Mouse (Mus musculus) thymus, adult 2 months (tissue): ENCODE results near the gene Kif1bp. TPM values are rescaled to one million over a fixed set of nuclear protein-coding genes. Genes with fewer than 3 reads are reported as not detected.

Experiments
- DNase-seq: peaks from one replicate; pipeline ENCODE4 v3.0.0; 2021
- H3K27ac ChIP-seq: fragments of 200-500 bp; 2 replicates; pipeline ENCODE4 v1.5.1; 2012; ENCODE audit warnings: low read length, control low read depth; ENCODE audit not compliant: control insufficient read depth, insufficient read depth
- H3K27me3 ChIP-seq: fragments of 200-500 bp; 2 replicates; pipeline ENCODE4 v1.6.1; 2012; ENCODE audit warnings: mild to moderate bottlenecking, low read length, moderate library complexity, mixed read lengths; ENCODE audit not compliant: control insufficient read depth, insufficient read depth
- H3K36me3 ChIP-seq: fragments of 200-500 bp; 2 replicates; pipeline ENCODE4 v1.6.1; 2012; ENCODE audit warnings: mild to moderate bottlenecking, low read length, moderate library complexity; ENCODE audit not compliant: control insufficient read depth, insufficient read depth
- H3K4me1 ChIP-seq: fragments of 200-500 bp; replicated peaks from 2 replicates; pipeline ENCODE4 v1.6.1; 2012; ENCODE audit warnings: low read length; ENCODE audit not compliant: control insufficient read depth, insufficient read depth
- H3K4me3 ChIP-seq: fragments of 200-500 bp; 2 replicates; pipeline ENCODE4 v1.5.1; 2012; ENCODE audit warnings: mild to moderate bottlenecking, low read length, control low read depth, moderate library complexity; ENCODE audit not compliant: control insufficient read depth, insufficient read depth
- CTCF ChIP-seq: fragments of 200-500 bp; IDR thresholded peaks from 2 replicates; pipeline ENCODE4 v1.5.1; 2012; ENCODE audit warnings: mild to moderate bottlenecking, control low read depth, low read length, moderate library complexity, borderline replicate concordance; ENCODE audit not compliant: control insufficient read depth, poor library complexity, insufficient read depth; ENCODE audit errors: extremely low read depth
- POLR2A ChIP-seq: fragments of 200-500 bp; IDR thresholded peaks from 2 replicates; pipeline ENCODE4 v1.6.1; 2012; ENCODE audit warnings: mild to moderate bottlenecking, low read length, control low read depth, moderate library complexity; ENCODE audit not compliant: control insufficient read depth, poor library complexity, insufficient read depth; ENCODE audit errors: extremely low read depth
- WGBS: fragments of 180-500 bp; shearing (Covaris S2); methylation state at CpG from one replicate; pipeline ENCODE4 v1.1.7; 2018; 5-methylcytosine and 5-hydroxymethylcytosine counted together
- polyA plus RNA-seq: library from polyadenylated mRNA; depleted of rRNA; stranded (reverse); fragments of >200 nt; gene quantifications from 2 replicates; pipeline ENCODE4 v1.2.3, GENCODE M21; 2012

The Kif1bp gene
- polyA plus RNA-seq, 1 experiment, result 45.7 TPM

GRCm38 (mm10) chr10:62541499-62541898 is 36.8 kb downstream of the Kif1bp start:
- Histone ChIP-seq H3K4me3 (no peak overlapping the region), H3K27me3 (no peaks in the 10 kb centered on the region), H3K27ac (no peak overlapping the region), H3K36me3 (no peaks in the 10 kb centered on the region), H3K4me1 (peaks cover 24% of the 10 kb centered on the region)
- DNase-seq, result no peak
- TF ChIP-seq POLR2A (no peak), CTCF (no peak)
- WGBS, result 66% methylated on average over 12 of the region's 12 CpGs

GRCm38 (mm10) chr10:62540800-62541199 is 37.5 kb downstream of the Kif1bp start:
- H3K36me3 ChIP-seq, result no peaks in the 10 kb centered on the region
- DNase-seq, result no peak
- H3K27ac ChIP-seq, result no peak overlapping the region
- 93% methylated on average over 3 of the region's 3 CpGs for WGBS
- H3K4me3 ChIP-seq, result no peak overlapping the region
- H3K4me1 ChIP-seq, result peaks cover 24% of the 10 kb centered on the region
- H3K27me3 ChIP-seq, result no peaks in the 10 kb centered on the region
- TF ChIP-seq POLR2A, result no peak
- TF ChIP-seq CTCF, result no peak

GRCm38 (mm10) chr10:62534509-62534908 is 43.7 kb downstream of the Kif1bp start:
- H3K4me3 ChIP-seq, result no peak overlapping the region
- no peaks in the 10 kb centered on the region for H3K4me1 ChIP-seq
- H3K27ac ChIP-seq, result no peak overlapping the region
- no peaks in the 10 kb centered on the region for H3K27me3 ChIP-seq
- TF ChIP-seq POLR2A, result no peak
- no peak for TF ChIP-seq CTCF
- no peaks in the 10 kb centered on the region for H3K36me3 ChIP-seq
- DNase-seq, result no peak
- 64% methylated on average over 7 of the region's 7 CpGs for WGBS

GRCm38 (mm10) chr10:62532832-62533231 is 45.4 kb downstream of the Kif1bp start:
- Histone ChIP-seq H3K36me3 (no peaks in the 10 kb centered on the region), H3K27me3 (no peaks in the 10 kb centered on the region), H3K4me3 (no peak overlapping the region), H3K27ac (no peak overlapping the region), H3K4me1 (no peaks in the 10 kb centered on the region)
- 5% methylated on average over 2 of the region's 2 CpGs for WGBS
- DNase-seq, result no peak
- TF ChIP-seq CTCF (no peak), POLR2A (no peak)

- Histone ChIP-seq H3K4me1 (no peaks in the 10 kb centered on the region), H3K27me3 (no peaks in the 10 kb centered on the region), H3K36me3 (no peaks in the 10 kb centered on the region), H3K27ac (no peak overlapping the region), H3K4me3 (no peak overlapping the region)
- WGBS, result 87% methylated on average over 9 of the region's 9 CpGs
- TF ChIP-seq CTCF (no peak), POLR2A (no peak)
- no peak for DNase-seq
Measured at GRCm38 (mm10) chr10:62530183-62530582, 48.1 kb downstream of the Kif1bp start.

GRCm38 (mm10) chr10:62527351-62527750 is 50.9 kb downstream of the Kif1bp start, which contains the start of gene Srgn:
Srgn (minus strand) TSS chr10:62527451.
- Histone ChIP-seq H3K4me3 (no peak within 1 kb of the TSS), H3K4me1 (no peaks in the 10 kb centered on the region), H3K27me3 (no peaks in the 10 kb centered on the region), H3K27ac (no peak within 1 kb of the TSS), H3K36me3 (no peaks in the 10 kb centered on the region)
- TF ChIP-seq CTCF, result no peak
- no peak for TF ChIP-seq POLR2A
- WGBS, result 95% methylated on average over 14 of the region's 14 CpGs
- no peak for DNase-seq

GRCm38 (mm10) chr10:62522346-62522950 is 55.8 kb downstream of the Kif1bp start:
- no peaks in the 10 kb centered on the region for H3K4me1 ChIP-seq
- DNase-seq, result no peak
- H3K27me3 ChIP-seq, result no peaks in the 10 kb centered on the region
- 88% methylated on average over 7 of the region's 7 CpGs for WGBS
- H3K27ac ChIP-seq, result no peak overlapping the region
- H3K36me3 ChIP-seq, result no peaks in the 10 kb centered on the region
- H3K4me3 ChIP-seq, result no peak overlapping the region
- TF ChIP-seq CTCF (no peak), POLR2A (no peak)
